Mouse (Mus musculus): ENCODE measurements at regions not wholly inside any gene's neighbourhood (a gene's known extent, or its start where the extent isn't known, plus 50 kb on each side); places are given as distances from the start of the nearest gene placed in this dataset.

- TF ChIP-seq CTCF (IDR thresholded peaks at IDR 0.05; ENCODE audit: low read depth): no peak
- no peak for TF ChIP-seq EP300 (IDR thresholded peaks at IDR 0.05; ENCODE audit: low read depth)
These were observed 119.3 kb upstream of the Prok2 start for GRCm38 (mm10) chr6:99845508-99845846.
